Mouse (Mus musculus) liver, adult 2 months (tissue): Measurements from ENCODE around the gene C530008M17Rik. TPM values are rescaled to one million over a fixed set of nuclear protein-coding genes. Genes with fewer than 3 reads are reported as not detected.

ENCODE experiments used
- DNase-seq: peaks from one replicate; pipeline ENCODE4 v3.0.0-alpha.2; 2011; ENCODE audit warnings: low read depth, low spot score; ENCODE audit errors: extremely low read depth
- H3K27ac ChIP-seq: fragments of 200-500 bp; replicated peaks from 2 replicates; pipeline ENCODE4 v1.5.1; 2012; ENCODE audit warnings: low read depth, mild to moderate bottlenecking, control low read depth, inconsistent platforms, low read length; ENCODE audit not compliant: insufficient read depth
- H3K27me3 ChIP-seq: fragments of 200-500 bp; 2 replicates; pipeline ENCODE4 v1.6.1; 2012; ENCODE audit warnings: mild to moderate bottlenecking, moderate library complexity, low read length, inconsistent platforms; ENCODE audit not compliant: control insufficient read depth, insufficient read depth
- H3K36me3 ChIP-seq: fragments of 200-500 bp; 2 replicates; pipeline ENCODE4 v1.6.1; 2012; ENCODE audit warnings: low read length, inconsistent platforms; ENCODE audit not compliant: control insufficient read depth, insufficient read depth
- H3K4me1 ChIP-seq: fragments of 200-500 bp; 2 replicates; pipeline ENCODE4 v1.6.1; 2011; ENCODE audit warnings: low read length; ENCODE audit not compliant: control insufficient read depth, insufficient read depth
- H3K4me3 ChIP-seq: fragments of 200-500 bp; 2 replicates; pipeline ENCODE4 v1.5.1; 2011; ENCODE audit warnings: low read depth, mild to moderate bottlenecking, control low read depth, low read length, moderate library complexity; ENCODE audit not compliant: insufficient read depth
- H3K79me2 ChIP-seq: fragments of 200-500 bp; 2 replicates; pipeline ENCODE4 v1.6.1; 2012; ENCODE audit warnings: inconsistent platforms, mild to moderate bottlenecking, low read length, moderate library complexity; ENCODE audit not compliant: control insufficient read depth, insufficient read depth
- H3K9ac ChIP-seq: fragments of 200-500 bp; 2 replicates; pipeline ENCODE4 v1.6.1; 2012; ENCODE audit warnings: low read depth, mild to moderate bottlenecking, control low read depth, inconsistent platforms, low read length
- CTCF ChIP-seq: fragments of 200-500 bp; IDR thresholded peaks from 2 replicates; pipeline ENCODE4 v1.5.1; 2011; ENCODE audit warnings: low read depth, low read length, control low read depth
- POLR2A ChIP-seq: fragments of 200-500 bp; IDR thresholded peaks from 2 replicates; pipeline ENCODE4 v1.6.1; 2011; ENCODE audit warnings: low read length, control low read depth; ENCODE audit not compliant: insufficient read depth; ENCODE audit errors: extremely low read depth
- WGBS: fragments of 180-500 bp; shearing (Covaris S2); methylation state at CpG from one replicate; pipeline ENCODE4 v1.1.7; 2018; 5-methylcytosine and 5-hydroxymethylcytosine counted together
- polyA plus RNA-seq: library from polyadenylated mRNA; depleted of rRNA; stranded (reverse); fragments of >200 nt; gene quantifications from 2 replicates; pipeline ENCODE4 v1.2.3, GENCODE M21; 2012
- total RNA-seq: library from RNA; depleted of rRNA; stranded (reverse); fragments of >200 nt; gene quantifications from 2 replicates; pipeline ENCODE4 v1.2.3, GENCODE M21; 2014

Gene C530008M17Rik
- total and polyA plus RNA-seq, 2 experiments: under 0.01 to 0.02 TPM

- H3K27ac ChIP-seq: no peak overlapping the region
- TF ChIP-seq CTCF (no peak), POLR2A (no peak)
- H3K79me2 ChIP-seq: no peaks in the 10 kb centered on the region
- no peaks in the 10 kb centered on the region for H3K27me3 ChIP-seq
- DNase-seq: no peak
- no peak overlapping the region for H3K4me3 ChIP-seq
- 57% methylated on average over 13 of the region's 13 CpGs for WGBS
- no peak overlapping the region for H3K9ac ChIP-seq
- no peaks in the 10 kb centered on the region for H3K4me1 ChIP-seq
- H3K36me3 ChIP-seq: no peaks in the 10 kb centered on the region
Observed at GRCm38 (mm10) chr5:76781943-76782342, 125.6 kb downstream of the C530008M17Rik start.

- Histone ChIP-seq H3K27ac (no peak overlapping the region), H3K4me1 (no peaks in the 10 kb centered on the region), H3K9ac (no peak overlapping the region), H3K27me3 (no peaks in the 10 kb centered on the region), H3K4me3 (no peak overlapping the region), H3K79me2 (no peaks in the 10 kb centered on the region), H3K36me3 (no peaks in the 10 kb centered on the region)
- no peak for DNase-seq
- no peak for TF ChIP-seq POLR2A
- no peak for TF ChIP-seq CTCF
- 75% methylated on average over 7 of the region's 7 CpGs for WGBS
Observed at GRCm38 (mm10) chr5:76782414-76783103, 126.2 kb downstream of the C530008M17Rik start.

- Histone ChIP-seq H3K36me3 (no peaks in the 10 kb centered on the region), H3K4me1 (no peaks in the 10 kb centered on the region), H3K27ac (no peak overlapping the region), H3K4me3 (no peak overlapping the region), H3K9ac (no peak overlapping the region), H3K27me3 (no peaks in the 10 kb centered on the region), H3K79me2 (no peaks in the 10 kb centered on the region)
- TF ChIP-seq POLR2A (no peak), CTCF (no peak)
- DNase-seq: no peak
- WGBS: 79% methylated on average over 8 of the region's 8 CpGs
Observed at GRCm38 (mm10) chr5:76783104-76783441, 126.8 kb downstream of the C530008M17Rik start.

- Histone ChIP-seq H3K9ac (no peak overlapping the region), H3K27ac (no peak overlapping the region), H3K36me3 (no peaks in the 10 kb centered on the region), H3K4me3 (no peak overlapping the region), H3K27me3 (no peaks in the 10 kb centered on the region), H3K79me2 (no peaks in the 10 kb centered on the region), H3K4me1 (no peaks in the 10 kb centered on the region)
- TF ChIP-seq CTCF: no peak
- TF ChIP-seq POLR2A: no peak
- no peak for DNase-seq
- 69% methylated on average over 7 of the region's 7 CpGs for WGBS
Observed at GRCm38 (mm10) chr5:76784151-76784723, 127.9 kb downstream of the C530008M17Rik start.

- no peak for DNase-seq
- Histone ChIP-seq H3K4me1 (no peaks in the 10 kb centered on the region), H3K36me3 (no peaks in the 10 kb centered on the region), H3K9ac (no peak overlapping the region), H3K4me3 (no peak overlapping the region), H3K27me3 (no peaks in the 10 kb centered on the region), H3K79me2 (no peaks in the 10 kb centered on the region), H3K27ac (no peak overlapping the region)
- WGBS: 75% methylated on average over 6 of the region's 6 CpGs
- no peak for TF ChIP-seq POLR2A
- no peak for TF ChIP-seq CTCF
Observed at GRCm38 (mm10) chr5:76785013-76785412, 128.7 kb downstream of the C530008M17Rik start.

GRCm38 (mm10) chr5:76789881-76790280 is 133.6 kb downstream of the C530008M17Rik start:
- no peak for DNase-seq
- TF ChIP-seq POLR2A: no peak
- Histone ChIP-seq H3K4me1 (no peaks in the 10 kb centered on the region), H3K4me3 (no peak overlapping the region), H3K27ac (no peak overlapping the region), H3K9ac (no peak overlapping the region), H3K36me3 (no peaks in the 10 kb centered on the region), H3K27me3 (no peaks in the 10 kb centered on the region), H3K79me2 (no peaks in the 10 kb centered on the region)
- WGBS: 92% methylated on average over 4 of the region's 4 CpGs
